8 mouse cellular contexts compared by ENCODE assay signal in the genomic region with DNA sequence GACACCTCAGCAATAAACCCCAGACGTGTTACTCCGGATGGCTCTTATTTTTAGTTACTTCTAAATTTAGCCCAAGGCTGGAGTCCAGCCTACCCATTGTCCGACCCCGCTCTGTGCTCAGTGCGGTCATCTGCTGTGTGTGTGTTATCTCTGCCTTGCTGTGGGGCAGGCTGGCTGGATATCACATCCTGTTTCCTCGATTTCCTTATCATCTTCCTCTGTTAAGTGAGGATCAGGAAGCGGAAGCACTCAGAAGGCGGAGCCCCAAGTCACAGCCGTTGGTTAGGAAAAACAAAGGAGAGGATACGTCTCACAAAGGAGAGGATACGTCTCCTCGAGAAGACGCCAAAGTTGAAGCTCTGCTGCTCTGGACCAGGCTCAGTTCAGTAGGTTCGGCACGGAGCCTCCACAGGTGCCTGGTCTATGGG.
DNase-seq lines count a peak whose midpoint lies in the region; ATAC-seq and TF ChIP-seq lines count a peak whose summit lies in the region.

No protein-coding gene starts in this region.

- TF ChIP-seq POLR2A in heart, adult 2 months (IDR thresholded peaks at IDR 0.05; ENCODE audit: insufficient read depth, low read depth, low read length): peak; percentile 57; the same call in 1 of the 2 replicates
- peak; percentile 68; the same call in 1 of the 2 replicates for TF ChIP-seq POLR2A in lung, adult 2 months (IDR thresholded peaks at IDR 0.05; ENCODE audit: borderline replicate concordance, extremely low read depth, low read depth, low read length)

- 86% methylated on average over 15 of the region's 15 CpGs for WGBS in embryonic facial prominence, embryonic 14.5 days
- 86% methylated on average over 15 of the region's 15 CpGs for WGBS in embryonic facial prominence, embryonic 10.5 days
- WGBS in heart, adult 2 months: 8% methylated on average over 15 of the region's 15 CpGs
- WGBS in lung, adult 2 months: 48% methylated on average over 15 of the region's 15 CpGs

- H3K36me3 ChIP-seq in embryonic facial prominence, embryonic 14.5 days (ENCODE audit: control insufficient read depth, insufficient read depth, low read length): peaks cover 12% of the 10 kb centered on the region; the same call in 1 of the 2 replicates
- H3K36me3 ChIP-seq in embryonic facial prominence, embryonic 10.5 days (replicated peaks): peaks cover 37% of the 10 kb centered on the region
- no peaks in the 10 kb centered on the region for H3K36me3 ChIP-seq in heart, adult 2 months (ENCODE audit: control insufficient read depth, insufficient read depth, low read length)

- H3K9me3 ChIP-seq in embryonic facial prominence, embryonic 14.5 days (ENCODE audit: control insufficient read depth, low read length): no peaks in the 10 kb centered on the region
- H3K9me3 ChIP-seq in embryonic facial prominence, embryonic 10.5 days: no peaks in the 10 kb centered on the region

- 0 out of 2 replicates have a peak, but pooled peaks have one; percentile 20 for ATAC-seq in embryonic facial prominence, embryonic 14.5 days (ENCODE audit: low read depth)

- H3K4me1 ChIP-seq in embryonic facial prominence, embryonic 14.5 days (ENCODE audit: control insufficient read depth, insufficient read depth, low read length): no peaks in the 10 kb centered on the region; the same call in 1 of the 2 replicates
- H3K4me1 ChIP-seq in embryonic facial prominence, embryonic 10.5 days: peaks cover 23% of the 10 kb centered on the region
- H3K4me1 ChIP-seq in heart, adult 2 months (ENCODE audit: control insufficient read depth, insufficient read depth, low read length): peaks cover 7% of the 10 kb centered on the region
- H3K4me1 ChIP-seq in lung, adult 2 months (ENCODE audit: control insufficient read depth, insufficient read depth, low read length): peaks cover 16% of the 10 kb centered on the region

- no peak for DNase-seq in embryonic facial prominence, embryonic 14.5 days (ENCODE audit: low spot score)
- DNase-seq in embryonic facial prominence, embryonic 10.5 days (ENCODE audit: low spot score): no peak
- DNase-seq in heart, adult 2 months: peak; percentile 61 to 71
- DNase-seq in kidney, adult 9 months: peak; percentile 62
- no peak for DNase-seq in lung, adult 2 months
- DNase-seq in cerebellum, postnatal 10 days: no peak
- DNase-seq in layer of hippocampus, adult 18-20 months (ENCODE audit: low spot score in 2 of 2): no peak
- DNase-seq in spleen, adult 18-20 months: no peak

- no peaks in the 10 kb centered on the region for H3K79me2 ChIP-seq in heart, adult 2 months (replicated peaks; ENCODE audit: control insufficient read depth, insufficient read depth, low read length)

- H3K4me2 ChIP-seq in embryonic facial prominence, embryonic 14.5 days (ENCODE audit: low read depth, low read length): no peak overlapping the region

- intact Hi-C loops in heart, adult 2 months (cut with DNase I): no loop called here

- H3K27ac ChIP-seq in embryonic facial prominence, embryonic 14.5 days (replicated peaks; ENCODE audit: low read depth, low read length): no peak overlapping the region
- H3K27ac ChIP-seq in embryonic facial prominence, embryonic 10.5 days (replicated peaks): no peak overlapping the region
- H3K27ac ChIP-seq in heart, adult 2 months: peak overlapping the region; percentile 68

- TF ChIP-seq CTCF in heart, adult 2 months (IDR thresholded peaks at IDR 0.05): no peak
- TF ChIP-seq CTCF in lung, adult 2 months (IDR thresholded peaks at IDR 0.05; ENCODE audit: insufficient read depth, low read length): no peak

- peak; percentile 72; the same call in 1 of the 2 replicates for TF ChIP-seq EP300 in heart, adult 2 months (IDR thresholded peaks at IDR 0.05; ENCODE audit: insufficient read depth, low read depth, low read length)

- no peak overlapping the region for H3K4me3 ChIP-seq in embryonic facial prominence, embryonic 14.5 days (ENCODE audit: low read depth, low read length)
- H3K4me3 ChIP-seq in embryonic facial prominence, embryonic 10.5 days: no peak overlapping the region
- H3K4me3 ChIP-seq in heart, adult 2 months: peak overlapping the region; percentile 33
- H3K4me3 ChIP-seq in lung, adult 2 months (replicated peaks; ENCODE audit: extremely low read depth, low read depth, low read length): peak overlapping the region; percentile 38

- no peaks in the 10 kb centered on the region for H3K27me3 ChIP-seq in embryonic facial prominence, embryonic 14.5 days (replicated peaks; ENCODE audit: control insufficient read depth, insufficient read depth, low read length)
- H3K27me3 ChIP-seq in embryonic facial prominence, embryonic 10.5 days (replicated peaks; ENCODE audit: low read depth, poor library complexity, severe bottlenecking): no peaks in the 10 kb centered on the region
- H3K27me3 ChIP-seq in heart, adult 2 months (ENCODE audit: control insufficient read depth, insufficient read depth, low read length): peaks cover 2% of the 10 kb centered on the region; the same call in 1 of the 2 replicates

- no peak overlapping the region for H3K9ac ChIP-seq in embryonic facial prominence, embryonic 14.5 days (ENCODE audit: low read depth, low read length)
- peak overlapping the region; percentile 32; the same call in 1 of the 2 replicates for H3K9ac ChIP-seq in heart, adult 2 months (ENCODE audit: low read depth, low read length)

Comparison
In these comparisons a context has a peak if more than half of its experiments do, and no peak if none do; other contexts are left out.
1. DNase-seq: peak in heart, adult 2 months (2 of 2) and kidney, adult 9 months (single experiment); none in embryonic facial prominence, embryonic 14.5 days (single experiment), embryonic facial prominence, embryonic 10.5 days (single experiment), lung, adult 2 months (single experiment), cerebellum, postnatal 10 days (0 of 2), layer of hippocampus, adult 18-20 months (0 of 2) and spleen, adult 18-20 months (0 of 2).
2. H3K4me3 ChIP-seq: peak in heart, adult 2 months (single experiment) and lung, adult 2 months (single experiment); none in embryonic facial prominence, embryonic 14.5 days (single experiment) and embryonic facial prominence, embryonic 10.5 days (single experiment).